ENCODE assay signal across 17 mouse cellular contexts in the genomic region with DNA sequence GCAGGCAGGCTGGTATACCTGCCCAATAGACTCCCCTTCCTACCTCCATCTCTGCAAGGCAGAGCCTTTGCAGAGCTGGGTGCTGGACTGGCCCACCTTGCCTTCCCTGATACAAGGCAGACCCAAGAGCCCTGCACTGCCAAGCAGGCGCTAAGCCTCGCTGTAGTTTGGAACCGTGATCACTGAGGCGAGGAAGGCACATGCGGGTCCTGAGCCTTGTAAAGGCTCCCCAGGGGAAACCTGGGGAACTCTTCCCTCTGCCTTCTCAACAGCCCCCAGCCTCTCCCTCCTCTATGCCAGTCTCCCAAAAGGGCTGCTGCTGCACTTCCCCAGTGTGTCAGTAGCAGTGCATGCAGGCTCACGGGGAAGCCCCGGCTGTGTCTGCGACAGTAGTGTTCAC. TPM values are rescaled to one million over a fixed set of nuclear protein-coding genes. Genes with fewer than 3 reads are reported as not detected.
A peak's percentile ranks its signal among the peaks of the same experiment; 100 is the strongest.
DNase-seq lines count a peak whose midpoint lies in the region; ATAC-seq lines count a peak whose summit lies in the region.
"Had no signal": no experiment of that assay in that cellular context is flagged by ENCODE, and none has a peak within 500 bp of the region (broad histone marks: within the 10 kb centered on the region; RNA-seq: fewer than 3 reads in every experiment).

No protein-coding gene starts in this region.

- WGBS in hindbrain, embryonic 16.5 days = 44% methylated on average over 8 of the region's 8 CpGs
- WGBS in hindbrain, embryonic 14.5 days = 49% methylated on average over 8 of the region's 8 CpGs
- 52% methylated on average over 8 of the region's 8 CpGs for WGBS in limb, embryonic 10.5 days

- no peak for DNase-seq in hindbrain, embryonic 14.5 days (ENCODE audit: low spot score)
- peak; percentile 25 for DNase-seq in right cerebral cortex, postnatal 4 days
- DNase-seq in right cerebral cortex, adult 18-20 months = no peak
- no peak for DNase-seq in limb, embryonic 10.5 days (ENCODE audit: low spot score)
- DNase-seq in lung, postnatal 36 days = no peak
- DNase-seq in thymus, postnatal 10 days (ENCODE audit: low spot score in 2 of 2) = no peak
- DNase-seq: adrenal gland, postnatal 14 days; cerebellum, adult 11 months; cerebellum, postnatal 10 days; right cerebral cortex, postnatal 14 days; thymus, postnatal 14 days had no signal

- no peak for ATAC-seq in hindbrain, embryonic 16.5 days
- ATAC-seq in hindbrain, embryonic 14.5 days (ENCODE audit: low FRiP score) = no peak
- ATAC-seq: intestine, embryonic 16.5 days had no signal

- no peaks in the 10 kb centered on the region for H3K36me3 ChIP-seq in hindbrain, embryonic 16.5 days (ENCODE audit: control insufficient read depth, insufficient read depth, low read length)
- no peaks in the 10 kb centered on the region for H3K36me3 ChIP-seq in hindbrain, embryonic 14.5 days (replicated peaks; ENCODE audit: control insufficient read depth, insufficient read depth)
- no peaks in the 10 kb centered on the region for H3K36me3 ChIP-seq in limb, embryonic 10.5 days
- H3K36me3 ChIP-seq: limb, embryonic 12.5 days; lung, embryonic 15.5 days had no signal

- H3K4me3 ChIP-seq in hindbrain, embryonic 16.5 days (ENCODE audit: low read length) = no peak overlapping the region
- no peak overlapping the region for H3K4me3 ChIP-seq in hindbrain, embryonic 14.5 days (replicated peaks; ENCODE audit: low read length)
- no peak overlapping the region for H3K4me3 ChIP-seq in limb, embryonic 10.5 days
- H3K4me3 ChIP-seq: limb, embryonic 12.5 days; lung, embryonic 15.5 days had no signal

- peaks cover 6% of the 10 kb centered on the region for H3K4me1 ChIP-seq in hindbrain, embryonic 16.5 days (ENCODE audit: control insufficient read depth, insufficient read depth, low read depth, low read length)
- peaks cover 40% of the 10 kb centered on the region for H3K4me1 ChIP-seq in hindbrain, embryonic 14.5 days (replicated peaks; ENCODE audit: control insufficient read depth, insufficient read depth, low read length)
- H3K4me1 ChIP-seq in limb, embryonic 10.5 days = peaks cover 80% of the 10 kb centered on the region

- H3K9me3 ChIP-seq in hindbrain, embryonic 16.5 days (ENCODE audit: control insufficient read depth, low read length) = no peaks in the 10 kb centered on the region
- H3K9me3 ChIP-seq in hindbrain, embryonic 14.5 days (ENCODE audit: control insufficient read depth, low read length) = no peaks in the 10 kb centered on the region
- H3K9me3 ChIP-seq in limb, embryonic 10.5 days (replicated peaks) = no peaks in the 10 kb centered on the region
- H3K9me3 ChIP-seq: limb, embryonic 12.5 days; lung, embryonic 15.5 days had no signal

- H3K4me2 ChIP-seq in hindbrain, embryonic 16.5 days (ENCODE audit: low read length) = no peak overlapping the region
- H3K4me2 ChIP-seq in hindbrain, embryonic 14.5 days (replicated peaks) = no peak overlapping the region
- H3K4me2 ChIP-seq: limb, embryonic 12.5 days; lung, embryonic 15.5 days had no signal

- 0 out of 2 replicates have a peak overlapping the region, but pooled peaks have one; percentile 3 for H3K9ac ChIP-seq in hindbrain, embryonic 16.5 days (ENCODE audit: low read depth, low read length)
- H3K9ac ChIP-seq in hindbrain, embryonic 14.5 days = no peak overlapping the region
- H3K9ac ChIP-seq: limb, embryonic 12.5 days; liver, embryonic 14.5 days; lung, embryonic 15.5 days had no signal

- no peak overlapping the region for H3K27ac ChIP-seq in hindbrain, embryonic 16.5 days (ENCODE audit: low read depth, low read length)
- H3K27ac ChIP-seq in hindbrain, embryonic 14.5 days = no peak overlapping the region
- peak overlapping the region; percentile 42; the same call in 1 of the 2 replicates for H3K27ac ChIP-seq in limb, embryonic 10.5 days
- H3K27ac ChIP-seq: limb, embryonic 12.5 days; liver, embryonic 14.5 days; lung, embryonic 15.5 days; macrophage had no signal

- no peaks in the 10 kb centered on the region for H3K27me3 ChIP-seq in hindbrain, embryonic 16.5 days (replicated peaks; ENCODE audit: control insufficient read depth, insufficient read depth, low read length)
- H3K27me3 ChIP-seq in hindbrain, embryonic 14.5 days (ENCODE audit: control insufficient read depth, insufficient read depth, low read length) = no peaks in the 10 kb centered on the region
- no peaks in the 10 kb centered on the region for H3K27me3 ChIP-seq in limb, embryonic 10.5 days (ENCODE audit: low read depth, poor library complexity, severe bottlenecking)
- H3K27me3 ChIP-seq: limb, embryonic 12.5 days; lung, embryonic 15.5 days had no signal

RNA-seq across cellular contexts. Expression of gene Nectin1, which starts 37.1 kb away (rescaled TPM):
- 12.9 and 15.5 TPM in 2 replicates for polyA plus RNA-seq in hindbrain, embryonic 16.5 days (2015; fragmentation: Nextera tagmentation; extraction: Ambion mirVana)
- polyA plus RNA-seq in hindbrain, embryonic 14.5 days (2014; fragmentation: Nextera tagmentation; extraction: Ambion mirVana) = 18.0 and 18.9 TPM in 2 replicates
- polyA plus RNA-seq in limb, embryonic 10.5 days (2016; fragmentation: Nextera tagmentation; extraction: Ambion mirVana) = 3.8 and 4.2 TPM in 2 replicates
